Mouse (Mus musculus) MN1 (cell line): Measurements from ENCODE around the gene Kcnk1.
A peak's percentile ranks its signal among the peaks of the same experiment; 100 is the strongest.

Experiments
- DNase-seq: peaks from one replicate; pipeline ENCODE4 v3.0.0-alpha.2; 2016; ENCODE audit warnings: low spot score

The Kcnk1 gene

DNA sequence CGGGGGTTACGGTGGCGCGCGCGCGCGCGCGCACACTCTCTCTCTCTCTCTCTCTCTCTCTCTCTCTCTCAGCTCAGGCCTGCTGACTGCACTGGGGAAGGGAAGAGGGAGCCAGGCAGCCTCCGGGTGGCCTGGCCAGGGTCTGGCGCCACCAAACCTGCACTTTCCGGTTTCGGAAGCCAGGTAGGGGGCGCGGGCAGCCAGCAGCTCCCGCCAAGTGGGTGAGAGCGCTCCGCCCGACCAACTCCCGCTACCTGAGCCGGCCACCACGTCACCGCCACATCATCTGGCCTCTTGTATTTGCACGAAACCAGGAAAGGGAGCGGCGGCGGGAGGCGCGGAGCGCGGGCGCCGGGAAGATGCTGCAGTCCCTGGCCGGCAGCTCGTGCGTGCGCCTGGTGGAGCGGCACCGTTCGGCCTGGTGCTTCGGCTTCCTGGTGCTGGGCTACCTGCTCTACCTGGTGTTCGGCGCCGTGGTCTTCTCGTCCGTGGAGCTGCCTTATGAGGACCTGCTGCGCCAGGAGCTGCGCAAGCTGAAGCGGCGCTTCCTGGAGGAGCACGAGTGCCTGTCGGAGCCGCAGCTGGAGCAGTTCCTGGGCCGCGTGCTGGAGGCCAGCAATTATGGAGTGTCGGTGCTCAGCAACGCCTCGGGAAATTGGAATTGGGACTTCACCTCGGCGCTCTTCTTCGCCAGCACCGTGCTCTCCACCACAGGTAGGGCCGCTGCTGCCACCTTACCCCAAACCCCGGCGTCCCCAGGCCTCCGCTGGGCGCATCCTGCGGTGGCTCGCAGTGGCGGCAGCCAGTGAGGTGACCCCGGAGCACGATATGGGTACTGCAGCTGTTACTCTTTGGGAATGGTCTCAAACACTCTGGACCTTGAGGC is at the start of gene Kcnk1:
Gene Kcnk1 (plus strand): TSS at position 70 of the 886 bp plus-strand sequence.
- no peak for DNase-seq

DNA sequence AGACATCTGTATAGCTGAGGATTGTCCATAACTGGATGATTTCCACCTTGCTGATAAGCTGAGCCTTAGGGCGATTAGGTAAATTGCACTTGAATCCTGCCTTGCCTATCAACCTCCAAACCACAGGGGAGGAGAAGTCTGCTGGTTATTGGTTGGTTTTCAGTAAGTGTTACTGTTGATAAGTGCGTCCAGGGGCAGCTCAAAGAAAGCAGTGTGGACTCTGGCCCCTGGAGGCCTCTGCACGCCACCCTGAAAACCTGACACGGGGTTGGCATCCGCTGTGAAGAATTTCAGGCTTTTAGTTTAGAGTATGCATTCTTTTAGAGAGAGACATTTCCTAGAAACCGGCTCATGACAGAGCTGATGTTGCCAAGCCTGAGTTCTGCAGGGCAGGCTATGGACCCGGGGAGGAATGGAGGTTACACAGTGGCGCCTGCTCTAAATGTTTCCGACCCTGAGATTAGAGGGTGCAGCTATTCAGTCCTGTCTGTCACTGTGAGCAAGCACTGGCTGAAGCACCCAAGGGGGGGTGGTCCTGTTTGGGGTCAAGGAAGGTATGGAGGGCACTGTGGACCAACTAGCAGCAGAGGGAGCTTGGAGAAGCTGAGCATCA is 46.2 kb upstream of the Kcnk1 start:
- DNase-seq, result no peak

- peak; percentile 97 for DNase-seq
These were observed 44.7 kb upstream of the Kcnk1 start for GRCm38 (mm10) chr8:125950007-125950940.

- no peak for DNase-seq
These were observed 39.3 kb upstream of the Kcnk1 start for GRCm38 (mm10) chr8:125955671-125956070.

DNA sequence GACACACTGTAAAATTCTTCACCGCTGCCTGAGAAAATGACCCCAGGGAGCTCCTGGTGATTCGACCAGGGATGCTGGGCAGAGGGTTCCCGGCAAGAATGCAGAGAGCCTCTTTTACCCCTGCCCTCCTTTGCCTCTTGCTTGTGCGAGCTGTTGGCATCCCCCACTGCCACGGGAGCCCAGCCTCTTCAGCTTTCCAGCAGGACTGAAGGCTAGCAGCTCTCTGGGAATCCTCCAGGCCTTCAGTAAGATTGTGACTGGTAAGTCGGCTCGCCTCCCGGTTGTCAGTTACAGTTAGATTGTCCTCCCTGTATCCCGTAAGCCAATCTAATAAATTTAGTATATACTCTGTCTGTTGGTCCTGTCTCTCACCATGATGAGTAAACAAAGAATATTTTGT is 38.2 kb upstream of the Kcnk1 start:
- DNase-seq, result no peak

- DNase-seq, result no peak
These were observed 37.6 kb upstream of the Kcnk1 start for GRCm38 (mm10) chr8:125957226-125957993.

- DNase-seq, result no peak
These were observed 37.0 kb upstream of the Kcnk1 start for GRCm38 (mm10) chr8:125957994-125958368.

GRCm38 (mm10) chr8:125959363-125959771 is 35.6 kb upstream of the Kcnk1 start:
- DNase-seq, result no peak

DNA sequence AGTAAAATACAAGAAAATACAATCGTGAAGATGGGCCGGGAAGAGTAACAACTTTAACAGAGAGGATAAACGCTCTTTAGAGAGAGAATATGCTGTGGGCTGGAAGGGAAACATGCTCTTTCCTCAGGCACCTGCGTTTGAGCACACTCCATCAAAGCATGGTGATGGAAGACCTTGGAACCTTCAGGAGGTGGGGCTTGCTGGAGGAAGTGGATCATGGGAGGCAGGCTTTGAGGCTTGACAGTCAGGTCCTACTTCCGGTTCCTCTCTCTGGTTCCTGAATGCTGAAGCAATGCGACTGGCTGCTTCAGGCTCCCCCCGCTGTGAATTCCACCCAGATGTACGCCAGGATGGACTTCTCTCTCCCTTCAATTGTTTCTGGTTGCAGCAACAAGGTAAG is 34.9 kb upstream of the Kcnk1 start:
- no peak for DNase-seq

DNA sequence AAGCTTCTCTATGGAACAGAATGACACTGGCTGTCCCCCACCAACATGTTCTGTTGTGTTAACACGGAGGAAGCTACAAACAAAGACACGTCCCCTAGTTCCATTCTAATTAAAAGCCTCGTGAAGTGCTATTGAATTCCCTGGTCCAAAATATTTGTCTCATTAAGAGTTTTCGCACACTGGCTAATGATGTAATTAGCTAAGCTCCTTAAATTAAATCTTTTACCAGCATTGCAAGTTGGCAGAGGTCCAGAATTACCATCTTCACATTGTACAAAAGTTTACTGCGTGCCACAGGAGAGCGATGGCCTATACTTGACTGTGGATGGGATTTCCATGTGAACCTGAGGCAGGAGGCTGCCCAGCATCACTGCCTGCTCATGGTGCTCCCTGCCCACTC is 33.2 kb upstream of the Kcnk1 start:
- no peak for DNase-seq

- DNase-seq, result no peak
These were observed 31.2 kb upstream of the Kcnk1 start for GRCm38 (mm10) chr8:125963807-125964211.

GRCm38 (mm10) chr8:125971336-125971735 is 23.6 kb upstream of the Kcnk1 start:
- DNase-seq, result no peak

- DNase-seq, result no peak
These were observed 19.0 kb upstream of the Kcnk1 start for GRCm38 (mm10) chr8:125975981-125976380.

DNA sequence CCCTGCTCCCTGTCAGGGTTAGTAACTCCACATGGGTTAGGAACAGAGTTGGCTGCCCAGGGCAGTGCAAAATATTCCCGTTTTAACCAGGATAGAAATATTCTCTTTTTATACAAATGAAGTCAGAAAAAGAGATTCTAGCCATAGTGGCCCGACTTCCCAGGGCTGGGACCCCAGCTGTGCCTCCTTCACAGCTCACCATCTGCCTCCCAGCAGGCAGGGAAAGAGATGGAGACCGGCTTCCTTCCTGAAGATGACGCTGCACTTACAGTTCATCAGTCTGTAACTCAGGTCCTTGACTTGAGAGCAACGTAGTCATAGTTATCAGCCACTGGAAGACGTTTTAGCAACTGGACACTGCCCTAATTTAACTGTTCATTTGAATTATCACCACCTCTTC is 14.1 kb upstream of the Kcnk1 start:
- no peak for DNase-seq

- DNase-seq, result no peak
These were observed 11.5 kb upstream of the Kcnk1 start for GRCm38 (mm10) chr8:125983515-125983914.

DNA sequence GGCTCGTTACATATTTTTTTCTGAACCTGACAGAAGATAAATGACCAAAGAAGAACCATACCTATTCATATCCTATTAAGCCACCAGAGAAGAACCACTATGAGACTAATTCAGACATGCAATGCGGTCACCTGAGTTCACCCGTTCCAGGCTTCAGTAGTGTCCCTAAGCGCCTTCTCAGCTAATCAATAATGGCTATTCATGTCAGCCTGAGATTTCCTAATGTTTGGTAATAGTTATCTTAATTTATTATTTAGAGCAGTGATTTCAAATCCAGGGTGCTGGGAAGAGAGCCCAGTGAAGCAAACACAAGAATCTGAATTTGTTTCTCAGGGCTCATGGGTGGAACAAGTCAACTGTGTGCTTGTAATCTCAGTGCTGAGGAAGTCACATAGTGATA is 10.8 kb upstream of the Kcnk1 start:
- DNase-seq, result no peak

DNA sequence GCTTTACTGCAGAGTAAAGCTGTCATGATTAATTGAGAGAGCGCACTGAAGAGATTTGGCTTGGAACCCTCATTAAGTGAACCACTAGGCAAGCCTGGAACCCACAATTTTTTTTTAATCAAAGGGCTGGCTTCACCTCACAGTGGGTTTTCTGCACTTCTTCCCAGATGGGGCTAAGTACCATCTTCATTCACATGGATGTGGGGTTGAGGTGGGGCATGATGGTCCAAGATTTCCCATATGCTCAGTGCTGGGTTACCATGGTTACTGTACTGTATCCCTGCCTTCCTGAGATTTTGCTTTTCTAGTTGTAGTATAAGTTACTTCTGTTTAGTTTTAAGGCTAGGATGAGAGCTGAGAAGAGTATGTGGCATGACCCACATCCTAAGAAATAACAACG is 9.6 kb upstream of the Kcnk1 start:
- DNase-seq, result no peak

- DNase-seq, result no peak
These were observed 7.9 kb upstream of the Kcnk1 start for GRCm38 (mm10) chr8:125986999-125987589.

DNA sequence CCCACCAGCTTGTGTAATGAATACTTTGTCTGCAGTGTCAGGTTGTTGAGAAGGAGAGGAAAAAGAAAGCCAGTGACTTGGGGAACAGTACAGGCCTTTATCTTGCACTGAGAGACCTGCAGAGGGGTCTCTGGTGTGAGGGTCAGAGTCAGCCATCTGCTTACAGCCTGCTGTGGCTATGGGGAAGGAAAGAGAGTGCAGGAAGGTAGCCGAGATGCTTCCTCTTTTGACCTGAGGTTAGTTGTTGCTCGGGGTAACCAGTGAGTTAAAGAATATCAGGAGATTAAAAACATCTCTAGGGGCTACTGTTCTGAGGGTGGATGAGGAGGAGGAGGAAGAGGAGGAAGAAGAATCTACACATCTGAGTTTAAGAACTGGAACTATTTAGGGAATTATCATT is 7.0 kb upstream of the Kcnk1 start:
- DNase-seq, result no peak

DNA sequence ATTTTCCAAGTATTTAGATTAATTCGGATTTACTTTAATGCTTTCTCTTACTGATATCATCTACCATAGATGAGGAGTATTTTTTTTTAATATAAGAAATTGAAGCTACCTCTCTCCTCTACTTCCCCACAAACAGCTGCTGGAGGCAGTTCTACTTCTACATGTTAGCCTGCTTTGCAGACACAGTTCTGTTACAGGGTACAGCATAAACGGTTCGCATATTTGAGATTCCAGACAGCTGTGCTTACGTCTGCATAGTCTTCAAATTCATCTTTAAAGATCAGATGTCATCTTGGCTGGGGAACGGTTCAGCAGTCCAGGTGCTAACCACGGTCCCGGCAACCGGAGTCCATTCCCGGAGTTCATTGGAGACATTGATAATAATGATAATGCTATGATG is 1.3 kb upstream of the Kcnk1 start:
- DNase-seq, result no peak
